Mouse (Mus musculus): ENCODE results near the gene Gm28047.

GRCm38 (mm10) chr15:102515791-102516190 is 109.1 kb downstream of the Gm28047 start:
- TF ChIP-seq CTCF (IDR thresholded peaks at IDR 0.05; ENCODE audit: low read depth, low read length) (no peak), POLR2A (IDR thresholded peaks at IDR 0.05; ENCODE audit: extremely low read depth, insufficient read depth, low read length) (no peak)

All from liver, adult 2 months (tissue).